In genomic region chr7:73939236-73939635, GRCm38 (mm10) we compare ENCODE assay signal across 17 mouse cellular contexts.
"Had no signal": no experiment of that assay in that cellular context is flagged by ENCODE, and none has a peak within 500 bp of the region (broad histone marks: within the 10 kb centered on the region; RNA-seq: fewer than 3 reads in every experiment).

No protein-coding gene starts in this region.

- H3K9me3 ChIP-seq: midbrain, embryonic 10.5 days; midbrain, embryonic 12.5 days had no signal

- H3K4me3 ChIP-seq: midbrain, embryonic 10.5 days; midbrain, embryonic 12.5 days; myocyte had no signal

- DNase-seq: lung, adult 18-20 months; lung, embryonic 14.5 days; lung, postnatal 10 days; lung, postnatal 4 days; midbrain, embryonic 14.5 days; retina, postnatal 1 day; right cerebral cortex, adult 18-20 months; right cerebral cortex, postnatal 25 days; right cerebral cortex, postnatal 4 days; spleen, adult 18-20 months; thymus, adult 18-20 months; thymus, postnatal 14 days; thymus, postnatal 36 days had no signal

- ATAC-seq: midbrain, embryonic 16.5 days had no signal

- H3K27ac ChIP-seq: midbrain, embryonic 10.5 days; midbrain, embryonic 12.5 days had no signal

- H3K27me3 ChIP-seq: midbrain, embryonic 12.5 days had no signal

- H3K9ac ChIP-seq: lung, embryonic 14.5 days; midbrain, embryonic 12.5 days had no signal

- H3K4me2 ChIP-seq: lung, embryonic 14.5 days; midbrain, embryonic 12.5 days had no signal
